Mouse (Mus musculus): Measurements from ENCODE around the gene Carmil3.

Gene Carmil3

GRCm38 (mm10) chr14:55544334-55544733 is 53.9 kb downstream of the Carmil3 start:
- no peak for DNase-seq (ENCODE audit: low spot score)

GRCm38 (mm10) chr14:55550191-55550590 is 59.7 kb downstream of the Carmil3 start:
- DNase-seq (ENCODE audit: low spot score), result no peak

- no peak for DNase-seq (ENCODE audit: low spot score)
These were observed 60.9 kb downstream of the Carmil3 start for GRCm38 (mm10) chr14:55551347-55551746.

GRCm38 (mm10) chr14:55551794-55552193 is 61.3 kb downstream of the Carmil3 start:
- DNase-seq (ENCODE audit: low spot score), result no peak

GRCm38 (mm10) chr14:55554635-55555034 is 64.2 kb downstream of the Carmil3 start:
- DNase-seq (ENCODE audit: low spot score), result no peak

- no peak for DNase-seq (ENCODE audit: low spot score)
These were observed 65.3 kb downstream of the Carmil3 start for GRCm38 (mm10) chr14:55555788-55556187.

- peak; percentile 86 for DNase-seq (ENCODE audit: low spot score)
These were observed 66.6 kb downstream of the Carmil3 start for GRCm38 (mm10) chr14:55557003-55557402.

- no peak for DNase-seq (ENCODE audit: low spot score)
These were observed 67.1 kb downstream of the Carmil3 start for GRCm38 (mm10) chr14:55557587-55557986.

Measured in urinary bladder, postnatal 25 days (tissue).